Comparison of ENCODE assay signal across 32 mouse cellular contexts in the genomic region with DNA sequence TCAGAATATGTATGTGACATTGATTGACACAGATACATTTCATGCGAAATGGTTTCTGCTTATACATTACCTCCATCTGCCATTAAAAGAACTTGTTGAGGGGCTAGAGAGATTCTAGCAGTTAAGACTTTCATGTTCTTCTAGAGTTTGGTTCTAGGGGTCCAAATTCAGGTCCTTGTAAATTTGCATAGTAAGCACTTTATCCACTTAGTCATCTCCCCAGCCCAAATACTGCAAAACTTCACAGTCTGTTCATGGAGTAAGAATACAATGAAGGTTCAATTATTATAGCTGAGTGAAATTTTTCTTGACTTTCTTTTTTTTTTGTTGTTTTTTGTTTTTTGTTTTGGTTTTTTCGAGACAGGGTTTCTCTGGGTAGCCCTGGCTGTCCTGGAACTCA.
"Had no signal": no experiment of that assay in that cellular context is flagged by ENCODE, and none has a peak within 500 bp of the region (broad histone marks: within the 10 kb centered on the region; RNA-seq: fewer than 3 reads in every experiment).

No protein-coding gene starts in this region.

- H3K9ac ChIP-seq: limb, embryonic 12.5 days; limb, embryonic 13.5 days; limb, embryonic 15.5 days; liver, embryonic 12.5 days; liver, embryonic 13.5 days; liver, embryonic 14.5 days; liver, embryonic 15.5 days; liver, postnatal 0 days; lung, embryonic 14.5 days; lung, embryonic 15.5 days; midbrain, embryonic 12.5 days; midbrain, embryonic 13.5 days; midbrain, embryonic 15.5 days; neural tube, embryonic 12.5 days had no signal

- H3K36me3 ChIP-seq: limb, embryonic 10.5 days; limb, embryonic 12.5 days; limb, embryonic 13.5 days; limb, embryonic 15.5 days; liver, embryonic 12.5 days; liver, embryonic 13.5 days; liver, embryonic 15.5 days; lung, embryonic 15.5 days; midbrain, embryonic 10.5 days; midbrain, embryonic 12.5 days; midbrain, embryonic 13.5 days; midbrain, embryonic 15.5 days; neural tube, embryonic 12.5 days had no signal

- DNase-seq: left cerebral cortex, postnatal 4 days; liver; liver, embryonic 13.5 days; liver, postnatal 0 days; lung, adult 18-20 months; lung, adult 2 months; lung, embryonic 14.5 days; lung, postnatal 10 days; lung, postnatal 14 days; lung, postnatal 36 days; lung, postnatal 4 days; midbrain, embryonic 14.5 days had no signal

- H3K4me3 ChIP-seq: limb, embryonic 10.5 days; limb, embryonic 12.5 days; limb, embryonic 13.5 days; limb, embryonic 15.5 days; liver, embryonic 12.5 days; liver, embryonic 13.5 days; liver, embryonic 15.5 days; lung, embryonic 15.5 days; megakaryocyte, embryonic 14.5 days; midbrain, embryonic 10.5 days; midbrain, embryonic 12.5 days; midbrain, embryonic 13.5 days; midbrain, embryonic 15.5 days; myocyte; neural tube, embryonic 12.5 days had no signal

- H3K27ac ChIP-seq: limb, embryonic 10.5 days; limb, embryonic 12.5 days; limb, embryonic 13.5 days; limb, embryonic 15.5 days; liver, embryonic 12.5 days; liver, embryonic 13.5 days; liver, embryonic 14.5 days; liver, embryonic 15.5 days; lung, embryonic 15.5 days; macrophage; midbrain, embryonic 10.5 days; midbrain, embryonic 12.5 days; midbrain, embryonic 13.5 days; midbrain, embryonic 15.5 days; neural tube, embryonic 12.5 days had no signal

- H3K9me3 ChIP-seq: limb, embryonic 10.5 days; limb, embryonic 12.5 days; limb, embryonic 13.5 days; limb, embryonic 15.5 days; liver, embryonic 12.5 days; liver, embryonic 13.5 days; liver, embryonic 15.5 days; lung, embryonic 15.5 days; midbrain, embryonic 10.5 days; midbrain, embryonic 12.5 days; midbrain, embryonic 13.5 days; midbrain, embryonic 15.5 days; neural tube, embryonic 12.5 days had no signal

- ATAC-seq: liver, embryonic 12.5 days; liver, postnatal 0 days; lung, postnatal 0 days; midbrain, embryonic 13.5 days; midbrain, embryonic 15.5 days; midbrain, embryonic 16.5 days had no signal

- H3K4me2 ChIP-seq: limb, embryonic 12.5 days; limb, embryonic 13.5 days; limb, embryonic 15.5 days; liver, embryonic 11.5 days; liver, embryonic 12.5 days; liver, embryonic 13.5 days; liver, embryonic 15.5 days; lung, embryonic 14.5 days; lung, embryonic 15.5 days; midbrain, embryonic 11.5 days; midbrain, embryonic 12.5 days; midbrain, embryonic 13.5 days; midbrain, embryonic 15.5 days; neural tube, embryonic 12.5 days had no signal

- H3K27me3 ChIP-seq: limb, embryonic 12.5 days; limb, embryonic 13.5 days; limb, embryonic 15.5 days; liver, embryonic 12.5 days; liver, embryonic 13.5 days; liver, embryonic 15.5 days; lung, embryonic 15.5 days; megakaryocyte, embryonic 14.5 days; midbrain, embryonic 12.5 days; midbrain, embryonic 15.5 days; neural tube, embryonic 12.5 days had no signal

- H3K4me1 ChIP-seq: limb, embryonic 10.5 days; liver, embryonic 12.5 days; liver, embryonic 13.5 days; liver, embryonic 15.5 days; megakaryocyte, embryonic 14.5 days; midbrain, embryonic 12.5 days; midbrain, embryonic 13.5 days; midbrain, embryonic 15.5 days; neural tube, embryonic 12.5 days had no signal
